Mouse (Mus musculus): ENCODE data around the gene Chka.

The Chka gene

DNA sequence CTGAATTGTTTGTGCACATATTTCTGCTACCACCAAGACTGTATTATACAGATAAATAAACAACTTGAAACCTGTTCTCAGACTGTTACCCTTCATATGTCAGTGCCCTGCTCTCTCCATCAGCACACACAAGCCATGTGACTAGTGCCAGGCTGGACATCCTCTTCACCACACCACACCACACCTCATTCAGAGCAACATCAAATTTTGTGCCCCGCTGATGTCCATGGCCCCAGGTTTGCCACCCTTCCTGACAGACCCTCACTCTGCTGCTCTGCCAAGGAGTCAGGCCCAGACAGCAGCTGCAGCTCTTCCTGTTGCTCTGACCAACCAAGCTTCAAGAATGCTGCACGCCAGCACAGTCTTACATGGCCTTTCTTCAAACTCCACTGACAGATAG lies 42.7 kb downstream of the Chka start:
- CTCF ChIA-PET: interaction anchor here in 1 of 4 experiments (0.6 to 0.8 kb wide), 2 partner anchors 41 to 270 kb away, joined by 3 read pairs; no protein-coding TSS in a partner anchor
- POLR2A ChIA-PET: interaction anchor here (0.9 to 10.8 kb wide), 15 partner anchors 9 to 148 kb away, joined by 3 to 99 read pairs (median 5); partner anchors contain the start of genes Ndufs8 (in 1 of the 4) and Tcirg1 (in 1 of the 4)

DNA sequence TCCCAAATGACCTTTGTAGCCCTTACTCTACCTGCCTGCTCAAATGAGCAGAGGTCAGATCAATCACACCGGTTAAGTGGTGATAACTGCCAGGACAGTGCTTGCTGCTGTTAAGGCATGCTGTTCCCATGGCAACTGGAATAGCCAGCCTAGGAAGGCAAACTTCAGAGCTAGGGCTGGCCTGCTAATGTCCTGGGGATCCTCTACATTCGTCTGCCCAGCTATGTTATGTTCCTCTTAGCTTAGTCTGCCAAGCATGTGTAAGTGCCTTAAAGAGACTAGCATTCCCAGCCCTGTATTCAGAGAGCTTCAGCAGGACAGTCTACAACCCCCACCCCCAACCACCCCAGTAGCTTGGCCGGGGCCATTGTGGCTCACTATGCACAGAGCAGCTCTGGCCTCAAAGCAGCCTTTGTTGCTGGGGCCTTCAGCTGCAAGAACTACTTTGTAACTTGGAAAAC lies 43.6 kb downstream of the Chka start:
- POLR2A ChIA-PET: interaction anchor here (0.6 to 10.8 kb wide), 34 partner anchors 8 to 570 kb away, joined by 3 to 99 read pairs (median 4); partner anchors contain the start of genes Tcirg1 (in 3 of the 4) and Ndufs8 (in 2 of the 4)

DNA sequence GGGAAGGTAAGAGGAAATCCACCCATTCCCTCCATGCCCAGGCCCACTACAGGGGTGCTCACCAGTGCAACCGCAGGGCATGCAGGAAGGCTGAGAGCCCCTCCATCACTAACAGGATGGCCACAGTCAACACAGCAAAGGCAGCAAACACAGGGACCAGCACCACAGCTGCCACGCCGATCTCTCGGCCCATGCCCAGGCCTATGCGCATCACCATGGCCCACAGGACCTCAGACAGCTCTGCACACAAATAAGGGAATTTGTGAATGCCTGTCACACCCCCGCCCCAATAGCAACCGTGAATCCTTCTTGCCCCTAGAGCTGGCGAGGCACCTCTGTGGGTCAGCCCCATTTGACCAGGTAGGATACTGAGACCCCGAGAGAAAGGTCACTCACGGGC lies 44.6 kb downstream of the Chka start:
- ChIA-PET CTCF (interaction anchor here in 3 of 4 experiments (0.7 to 1.6 kb wide), 3 partner anchors 31 to 156 kb away, joined by 3 to 6 read pairs (median 3); no protein-coding TSS in a partner anchor), POLR2A (interaction anchor here (0.6 to 10.8 kb wide), 27 partner anchors 8 to 571 kb away, joined by 3 to 99 read pairs (median 4); partner anchors contain the start of genes Ndufs8 (in 3 of the 4) and Tcirg1 (in 3 of the 4))

More for the DNA sequence above, 43.6 kb downstream of the Chka start:
- CTCF ChIA-PET: interaction anchor here (0.7 to 1.6 kb wide), 7 partner anchors 12 to 126 kb away, joined by 3 to 6 read pairs (median 3); partner anchors contain the start of genes Ndufs8 (in 1 of the 4) and Tcirg1 (in 1 of the 4)

DNA sequence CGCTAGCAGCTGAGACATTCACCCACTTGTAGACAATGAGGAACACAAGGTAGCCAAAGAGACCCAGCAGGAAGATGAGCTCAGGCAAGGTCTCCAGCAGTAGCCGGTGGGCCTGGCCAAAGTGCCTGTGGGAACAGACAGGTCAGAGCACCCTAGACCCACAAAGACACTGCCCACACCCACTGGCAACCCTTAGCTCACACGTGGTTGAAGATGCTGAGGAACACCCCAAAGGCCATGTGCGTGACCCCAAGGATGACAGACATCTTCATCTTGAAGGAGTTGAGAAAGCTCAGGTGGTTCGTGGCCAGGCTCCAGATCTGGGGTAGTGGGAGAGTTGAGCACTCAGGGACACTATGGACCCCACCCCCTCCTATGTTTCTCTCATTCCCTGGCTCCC lies 46.0 kb downstream of the Chka start:
- POLR2A ChIA-PET: interaction anchor here in 3 of 4 experiments (0.6 to 10.8 kb wide), 8 partner anchors 7 to 151 kb away, joined by 3 to 99 read pairs (median 3); partner anchors contain the start of genes Ndufs8 (in 1 of the 3) and Tcirg1 (in 1 of the 3)
- CTCF ChIA-PET: interaction anchor here in 2 of 4 experiments (0.6 to 0.8 kb wide), 3 partner anchors 33 to 283 kb away, joined by 3 to 5 read pairs (median 4); no protein-coding TSS in a partner anchor

DNA sequence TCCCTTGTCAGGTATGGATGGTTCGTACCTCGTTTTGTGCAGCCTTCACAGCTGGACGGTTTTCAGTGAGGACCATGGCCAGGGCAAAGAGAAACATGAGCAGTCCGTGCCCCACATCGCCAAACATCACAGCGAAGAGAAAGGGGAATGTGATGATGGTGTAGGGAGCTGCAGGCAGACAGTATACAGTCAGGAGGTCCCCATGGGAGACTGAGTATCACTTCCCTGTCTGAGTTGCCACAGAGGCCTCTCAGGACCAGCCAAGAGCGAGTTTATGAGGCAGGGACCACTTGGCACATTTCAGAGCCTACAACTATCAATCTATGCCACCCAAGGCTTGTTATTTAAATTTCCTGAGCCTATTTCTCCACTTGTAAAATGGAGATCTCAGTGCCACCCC lies 47.4 kb downstream of the Chka start:
- ChIA-PET POLR2A (interaction anchor here in 2 of 4 experiments (1.3 to 1.7 kb wide), 4 partner anchors 9 to 24 kb away, joined by 3 to 7 read pairs (median 5); partner anchors contain the start of gene Ndufs8 (in 1 of the 2)), CTCF (no interaction called here)

DNA sequence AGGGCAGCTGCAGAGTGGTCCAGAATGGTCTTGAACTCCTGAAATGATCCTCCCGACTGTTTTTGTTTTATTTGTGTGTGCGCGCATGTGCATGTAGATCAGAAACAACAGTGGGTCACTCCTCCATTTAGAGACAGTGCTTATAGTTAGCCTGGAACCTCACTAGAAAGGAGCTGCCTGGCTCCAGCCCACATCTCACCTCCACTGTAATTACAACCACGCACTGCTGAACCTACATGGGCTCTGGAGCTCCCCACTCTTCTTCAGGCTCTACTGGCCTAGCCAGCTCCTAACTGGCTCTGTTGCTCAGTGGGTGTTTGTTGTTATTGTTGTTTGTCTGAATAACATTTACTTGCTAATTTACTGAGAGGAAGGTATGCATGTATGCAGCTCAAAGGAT lies 48.0 kb downstream of the Chka start:
- POLR2A ChIA-PET: interaction anchor here in 3 of 4 experiments (0.6 to 1.7 kb wide), 9 partner anchors 9 to 131 kb away, joined by 3 to 7 read pairs (median 3); partner anchors contain the start of gene Ndufs8 (in 1 of the 3)
- CTCF ChIA-PET: interaction anchor here in 1 of 4 experiments (0.6 kb wide), 1 partner anchor 47 kb away, joined by 11 read pairs; no protein-coding TSS in a partner anchor

DNA sequence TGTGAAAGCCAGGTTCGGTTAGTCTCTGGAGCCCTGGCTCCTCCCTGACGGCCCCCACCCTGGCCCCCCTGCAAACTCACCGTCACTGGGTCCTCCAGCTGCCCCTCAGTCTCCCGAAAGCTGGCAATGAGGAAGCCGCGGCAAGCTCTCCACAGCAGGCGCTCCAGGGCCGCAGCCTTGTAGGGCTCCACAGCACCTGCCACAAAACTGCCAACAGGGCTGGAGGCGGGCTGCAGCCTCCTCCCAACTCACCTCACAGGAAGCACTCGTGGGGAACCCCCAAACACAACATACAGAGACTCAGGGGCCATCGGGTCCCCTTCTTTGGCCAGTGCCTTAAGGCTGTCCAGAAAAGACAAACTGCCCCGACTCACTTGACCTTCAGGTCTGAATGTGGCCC lies 51.4 kb downstream of the Chka start:
- CTCF ChIA-PET: interaction anchor here (0.8 to 3.4 kb wide), 5 partner anchors 13 to 184 kb away, joined by 3 to 11 read pairs (median 4); no protein-coding TSS in a partner anchor
- POLR2A ChIA-PET: interaction anchor here in 3 of 4 experiments (0.7 to 8.1 kb wide), 18 partner anchors 8 to 214 kb away, joined by 3 to 99 read pairs (median 4); partner anchors contain the start of genes Ndufs8 (in 3 of the 3), Aldh3b1 (in 1 of the 3), Chka (in 1 of the 3) and Gstp2 (in 1 of the 3)

DNA sequence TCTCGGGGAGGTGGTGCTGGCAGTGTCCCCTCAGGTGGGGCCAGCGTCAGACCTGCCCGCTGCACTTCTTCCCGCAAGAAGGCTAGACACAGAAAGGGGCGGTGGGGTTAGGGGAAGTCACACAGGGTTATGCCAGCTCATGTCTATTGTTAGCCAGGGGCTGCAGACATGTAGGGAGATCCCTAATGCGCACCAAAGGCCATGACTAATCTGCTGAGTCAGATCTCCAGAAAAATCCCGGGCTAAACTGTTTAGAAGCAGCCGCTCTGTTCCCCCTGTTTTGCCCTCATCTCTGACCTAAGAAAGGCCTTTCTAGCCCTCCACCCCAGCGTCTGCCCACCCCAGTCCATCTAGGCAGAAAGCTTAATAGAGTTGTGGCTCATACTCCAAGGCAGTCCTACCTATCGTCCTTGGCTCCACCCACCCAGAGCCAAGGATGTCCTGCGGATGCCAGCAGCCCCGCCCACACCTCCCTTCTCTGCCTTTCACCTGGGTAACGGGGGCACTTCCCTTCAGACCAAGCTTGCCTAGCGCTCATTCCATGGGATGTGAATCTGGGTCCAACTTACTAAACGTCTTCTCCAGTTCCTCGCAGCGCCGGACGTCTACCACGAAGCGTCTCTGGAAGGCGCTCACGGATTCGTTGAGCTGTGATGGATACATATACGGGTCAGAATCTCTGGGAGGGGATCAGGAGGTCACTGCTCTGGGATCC lies 52.2 kb downstream of the Chka start:
- CTCF ChIA-PET: interaction anchor here (0.7 to 3.4 kb wide), 4 partner anchors 9 to 188 kb away, joined by 4 to 11 read pairs (median 7); partner anchors contain the start of gene Ndufs8 (in 1 of the 4)
- POLR2A ChIA-PET: interaction anchor here in 3 of 4 experiments (0.6 to 8.1 kb wide), 28 partner anchors 8 to 284 kb away, joined by 3 to 99 read pairs (median 5); partner anchors contain the start of genes Ndufs8 (in 3 of the 3), Aldh3b1 (in 2 of the 3), Chka (in 1 of the 3) and Gstp2 (in 1 of the 3)

DNA sequence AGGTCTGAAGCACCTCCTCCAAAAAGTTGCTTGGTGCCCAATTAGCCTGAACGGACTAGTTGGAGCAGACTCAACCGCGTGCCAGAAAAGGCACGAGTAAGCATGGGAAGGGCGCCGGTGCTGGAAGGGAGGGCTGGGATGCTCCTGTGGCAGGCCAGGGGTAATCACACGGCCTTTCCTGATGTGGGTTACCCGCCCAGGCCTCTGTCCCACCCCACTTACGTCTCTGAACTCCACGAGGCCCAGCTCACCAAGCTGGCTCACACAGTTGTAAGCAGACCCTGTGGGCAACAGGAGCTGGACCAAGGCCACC lies 52.7 kb downstream of the Chka start:
- ChIA-PET POLR2A (interaction anchor here in 3 of 4 experiments (0.8 to 8.1 kb wide), 25 partner anchors 8 to 142 kb away, joined by 3 to 99 read pairs (median 5); partner anchors contain the start of genes Ndufs8 (in 3 of the 3), Aldh3b1 (in 1 of the 3), Chka (in 1 of the 3) and Gstp2 (in 1 of the 3)), CTCF (interaction anchor here in 3 of 4 experiments (0.7 to 3.4 kb wide), 6 partner anchors 8 to 188 kb away, joined by 3 to 11 read pairs (median 5); partner anchors contain the start of genes Gm49405 (in 1 of the 3), Ndufs8 (in 1 of the 3) and Nudt8 (in 1 of the 3))

DNA sequence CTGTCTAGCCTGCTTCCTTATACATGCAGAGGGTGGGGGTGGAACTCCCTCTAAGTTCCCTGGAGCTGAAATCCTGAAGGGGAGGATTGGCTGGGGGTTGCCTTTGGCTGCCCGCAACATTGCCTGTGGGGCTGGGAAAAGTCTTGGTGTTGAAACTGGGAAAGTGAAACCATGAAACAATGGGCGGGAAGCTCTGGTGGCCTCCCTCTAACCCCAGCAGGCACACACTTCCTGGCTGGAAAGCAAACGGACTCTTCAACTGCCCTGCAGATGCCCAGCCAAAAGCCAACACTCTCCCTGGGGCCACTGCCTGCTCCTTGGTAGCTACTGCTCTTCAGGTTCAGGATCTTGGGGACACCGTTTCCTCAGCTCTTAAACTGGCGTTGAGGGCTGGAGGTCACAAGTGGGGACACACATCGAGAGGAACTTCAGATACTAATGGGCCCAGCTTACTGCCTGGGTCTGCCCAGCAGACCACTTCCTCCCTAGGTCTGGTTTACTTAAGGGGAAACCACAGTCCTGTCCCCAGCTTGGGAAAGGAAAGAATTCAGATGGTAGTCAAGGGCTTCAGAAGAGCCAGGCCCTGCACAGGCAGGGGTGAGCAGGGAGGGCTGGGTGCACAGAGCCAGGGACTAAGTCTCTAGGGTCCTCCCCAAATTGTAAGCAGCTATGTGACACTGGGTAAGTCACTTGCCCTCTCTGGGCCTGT lies 53.8 kb downstream of the Chka start:
- POLR2A ChIA-PET: interaction anchor here in 3 of 4 experiments (0.6 to 8.1 kb wide), 22 partner anchors 10 to 512 kb away, joined by 3 to 99 read pairs (median 4); partner anchors contain the start of genes Cdk2ap2 (in 1 of the 3), Chka (in 1 of the 3), Doc2g (in 1 of the 3) and Gstp1 (in 1 of the 3)

DNA sequence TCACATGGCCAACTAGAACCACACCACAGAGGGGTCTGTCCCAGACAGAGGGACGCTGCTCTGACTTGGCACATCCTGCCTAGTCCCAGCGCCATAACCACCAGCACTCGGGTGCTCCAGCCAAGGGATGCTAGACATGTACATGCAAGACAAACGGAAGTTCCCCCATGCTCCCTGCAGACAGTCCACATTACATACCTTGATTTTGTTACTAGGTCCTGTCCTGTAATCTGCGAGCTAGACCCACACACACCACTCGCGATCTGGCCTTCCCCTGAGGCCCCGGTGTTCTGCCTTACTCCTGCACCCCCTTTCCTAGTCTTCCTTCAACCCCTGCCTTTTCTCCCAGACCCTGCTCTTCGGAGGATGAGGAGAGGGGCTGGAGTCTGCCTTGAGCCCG lies 54.8 kb downstream of the Chka start:
- ChIA-PET POLR2A (interaction anchor here (0.5 to 8.1 kb wide), 28 partner anchors 8 to 355 kb away, joined by 3 to 99 read pairs (median 4); partner anchors contain the start of genes Acy3 (in 1 of the 4), Aip (in 1 of the 4), Aldh3b1 (in 1 of the 4) and Gm49405 (in 1 of the 4)), CTCF (interaction anchor here in 2 of 4 experiments (0.8 to 2.6 kb wide), 5 partner anchors 11 to 106 kb away, joined by 3 to 10 read pairs (median 6); partner anchors contain the start of gene Ndufv1 (in 1 of the 2))

More for the DNA sequence above, 53.8 kb downstream of the Chka start:
- CTCF ChIA-PET: interaction anchor here in 3 of 4 experiments (0.7 to 3.4 kb wide), 7 partner anchors 14 to 94 kb away, joined by 3 to 11 read pairs (median 3); partner anchors contain the start of genes Gm49405 (in 1 of the 3) and Nudt8 (in 1 of the 3)

DNA sequence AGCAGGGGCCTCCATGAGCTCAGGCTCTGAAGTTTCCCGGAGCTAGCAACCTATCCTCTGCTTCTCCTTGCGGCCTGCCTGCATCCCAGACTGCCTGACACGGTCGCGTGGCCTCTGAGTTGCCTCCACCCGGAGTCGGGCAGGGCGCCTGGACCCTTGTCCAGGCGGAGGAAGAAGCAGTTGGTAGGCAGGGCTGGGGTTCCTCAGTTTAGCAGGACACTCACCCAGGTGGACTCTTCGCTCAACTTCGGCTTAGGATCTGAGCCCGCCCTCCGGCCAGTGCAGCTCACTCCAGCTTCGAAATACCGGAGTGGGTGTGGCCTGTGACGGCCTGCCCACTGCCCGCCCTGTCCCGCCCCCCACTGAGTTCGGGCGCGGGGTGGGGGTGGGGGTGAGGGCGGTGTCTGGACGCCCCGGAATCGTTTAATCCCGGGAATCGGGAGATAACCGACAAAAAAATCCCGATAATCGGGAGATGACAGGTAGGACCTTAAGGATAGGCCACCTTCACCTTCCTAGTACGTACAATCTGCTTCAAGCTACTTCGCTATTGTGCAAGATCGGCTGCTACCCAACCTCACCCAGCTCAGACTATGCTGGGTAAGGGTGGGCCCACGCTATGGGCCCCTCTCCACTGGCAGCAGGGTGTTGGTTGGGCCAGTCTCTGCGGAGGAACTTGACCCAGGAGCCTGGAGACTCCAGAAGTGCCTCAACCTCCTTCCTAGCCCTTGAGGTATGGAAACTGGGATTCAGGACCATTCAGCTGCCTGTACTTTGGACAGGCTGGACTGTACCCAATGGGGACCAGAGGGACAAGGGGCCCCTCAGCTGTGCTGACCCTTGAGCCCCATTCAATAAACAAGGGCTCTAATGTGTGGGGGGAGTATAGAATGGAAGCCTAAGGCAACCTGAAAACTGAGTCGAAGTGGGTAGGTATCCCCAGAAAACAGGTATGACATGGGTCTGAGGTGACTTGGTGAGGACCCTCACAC lies 55.5 kb downstream of the Chka start, which contains the start of gene Tcirg1:
Gene Tcirg1 (minus strand): TSS at position 339 of the 992 bp plus-strand sequence.
- ChIA-PET CTCF (interaction anchor here in 2 of 4 experiments (0.8 to 2.6 kb wide), 5 partner anchors 12 to 106 kb away, joined by 3 to 10 read pairs (median 6); partner anchors contain the start of gene Ndufv1 (in 1 of the 2)), POLR2A (interaction anchor here (0.5 to 8.1 kb wide), 33 partner anchors 8 to 354 kb away, joined by 3 to 99 read pairs (median 3); partner anchors contain the start of genes Ndufv1 (in 2 of the 4), Acy3 (in 1 of the 4), Aip (in 1 of the 4) and Aldh3b1 (in 1 of the 4))

DNA sequence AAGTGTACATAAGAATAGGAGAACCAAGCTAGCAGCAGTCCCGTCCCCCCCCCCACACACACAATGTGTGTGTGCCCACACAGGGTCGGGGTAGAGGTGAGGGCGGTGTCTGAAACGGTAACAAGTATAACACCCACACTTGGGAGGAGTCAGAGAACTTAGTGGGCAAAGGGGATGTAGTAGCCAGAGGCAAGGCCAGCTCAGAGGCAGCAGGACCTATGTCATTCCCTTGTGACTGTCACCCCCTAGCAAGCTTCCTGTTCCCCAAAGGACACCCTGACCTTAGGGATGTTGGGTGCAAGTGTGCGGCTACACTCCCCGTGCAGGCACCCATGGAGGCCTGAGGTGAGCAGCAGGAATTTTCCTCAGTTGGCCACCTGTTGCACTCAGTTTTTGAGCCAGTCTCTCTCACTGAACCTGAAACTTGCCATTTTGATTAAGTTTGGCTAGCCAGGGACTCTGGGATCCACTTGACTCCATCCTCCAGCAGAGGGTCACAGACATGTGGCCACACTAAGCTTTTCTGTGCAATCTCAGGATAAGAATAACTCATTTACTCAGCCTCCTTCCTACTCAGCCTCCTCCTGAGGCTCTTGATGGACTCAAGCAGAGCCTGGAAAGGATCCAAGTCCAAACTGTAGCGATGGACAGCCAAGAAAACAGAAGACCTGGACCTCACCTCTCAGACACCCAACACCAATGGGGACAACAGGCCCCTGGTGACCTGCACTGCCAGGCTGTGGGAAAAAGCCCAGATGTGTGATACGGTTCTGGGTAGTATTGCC lies 56.5 kb downstream of the Chka start:
- CTCF ChIA-PET: interaction anchor here in 3 of 4 experiments (0.6 to 2.6 kb wide), 3 partner anchors 39 to 73 kb away, joined by 3 to 10 read pairs (median 3); no protein-coding TSS in a partner anchor
- POLR2A ChIA-PET: interaction anchor here in 3 of 4 experiments (0.7 to 8.1 kb wide), 16 partner anchors 12 to 139 kb away, joined by 3 to 99 read pairs (median 5); partner anchors contain the start of genes Aldh3b1 (in 1 of the 3), Gstp2 (in 1 of the 3) and Ndufv1 (in 1 of the 3)

DNA sequence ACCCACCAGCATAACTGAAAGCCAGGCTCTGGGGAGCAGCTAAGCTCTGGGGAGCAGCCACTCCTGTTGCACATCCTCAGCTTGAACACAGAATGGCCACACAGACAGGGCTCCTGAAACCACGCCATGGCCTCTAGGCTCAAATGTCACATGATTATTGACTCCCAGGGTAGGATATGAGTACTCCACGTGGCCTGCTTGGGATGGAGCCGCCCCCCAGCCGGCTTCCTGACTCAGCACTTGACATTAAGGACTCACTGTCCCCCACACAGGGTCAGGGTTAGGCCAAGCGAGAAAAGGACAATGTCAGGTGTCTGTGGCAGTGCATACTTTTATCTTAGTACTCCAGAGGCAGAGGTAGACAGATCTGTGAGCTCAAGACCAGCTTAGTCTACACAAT lies 58.6 kb downstream of the Chka start:
- ChIA-PET CTCF (interaction anchor here in 1 of 4 experiments (1.0 kb wide), 1 partner anchor 19 kb away, joined by 3 read pairs; no protein-coding TSS in a partner anchor), POLR2A (interaction anchor here in 2 of 4 experiments (0.7 to 4.0 kb wide), 8 partner anchors 14 to 187 kb away, joined by 3 to 33 read pairs (median 4); partner anchors contain the start of genes Cdk2ap2 (in 1 of the 2) and Chka (in 1 of the 2))
